Mouse (Mus musculus) kidney, embryonic 15.5 days (tissue): ENCODE results near the gene Gpr171. TPM values are rescaled to one million over a fixed set of nuclear protein-coding genes. Genes with fewer than 3 reads are reported as not detected.
"Not testable (repeated sequence)": the region's sequence is repeated elsewhere in the genome, so short reads cannot be mapped to it uniquely, and the experiment has no call there.

Source experiments
- ATAC-seq: fragments of 200-750 bp; cut with Nextera tagmentation; replicated peaks from 2 replicates; pipeline ENCODE4 v1.8.0; 2017; ENCODE audit warnings: moderate TSS enrichment; ENCODE audit not compliant: low FRiP score
- H3K27ac ChIP-seq: fragments of 300-500 bp; sonication (generic); 2 replicates; pipeline ENCODE4 v1.5.1; 2015; ENCODE audit warnings: mild to moderate bottlenecking, inconsistent platforms
- H3K27me3 ChIP-seq: fragments of 300-500 bp; sonication (generic); 2 replicates; pipeline ENCODE4 v1.6.1; 2015; ENCODE audit warnings: inconsistent platforms
- H3K36me3 ChIP-seq: fragments of 300-500 bp; sonication (generic); 2 replicates; pipeline ENCODE4 v1.6.1; 2015; ENCODE audit warnings: inconsistent platforms
- H3K4me1 ChIP-seq: fragments of 300-500 bp; sonication (generic); 2 replicates; pipeline ENCODE4 v1.6.1; 2015; ENCODE audit warnings: inconsistent platforms
- H3K4me2 ChIP-seq: fragments of 300-500 bp; sonication (generic); 2 replicates; pipeline ENCODE4 v1.6.1; 2015; ENCODE audit warnings: moderate library complexity, mild to moderate bottlenecking, inconsistent platforms
- H3K4me3 ChIP-seq: fragments of 300-500 bp; sonication (generic); replicated peaks from 2 replicates; pipeline ENCODE4 v1.5.1; 2015; ENCODE audit warnings: mild to moderate bottlenecking, inconsistent platforms
- H3K9ac ChIP-seq: fragments of 300-500 bp; sonication (generic); 2 replicates; pipeline ENCODE4 v1.6.1; 2015; ENCODE audit warnings: mild to moderate bottlenecking, inconsistent platforms
- H3K9me3 ChIP-seq: fragments of 300-500 bp; sonication (generic); replicated peaks from 2 replicates; pipeline ENCODE4 v1.6.1; 2016; ENCODE audit warnings: inconsistent platforms
- WGBS: fragments of 180-500 bp; shearing (Covaris S2); methylation state at CpG from one replicate; pipeline ENCODE4 v1.1.7; 2015; ENCODE audit warnings: mixed read lengths; 5-methylcytosine and 5-hydroxymethylcytosine counted together
- polyA plus RNA-seq: library from polyadenylated mRNA; unstranded; fragments of >200 nt; fragmentation: Nextera tagmentation; extraction: Ambion mirVana; gene quantifications from 2 replicates; pipeline ENCODE4 v1.2.1, GENCODE M21; 2015

Gene Gpr171
- polyA plus RNA-seq, 1 experiment from 2014 or later: 1.0 TPM

DNA sequence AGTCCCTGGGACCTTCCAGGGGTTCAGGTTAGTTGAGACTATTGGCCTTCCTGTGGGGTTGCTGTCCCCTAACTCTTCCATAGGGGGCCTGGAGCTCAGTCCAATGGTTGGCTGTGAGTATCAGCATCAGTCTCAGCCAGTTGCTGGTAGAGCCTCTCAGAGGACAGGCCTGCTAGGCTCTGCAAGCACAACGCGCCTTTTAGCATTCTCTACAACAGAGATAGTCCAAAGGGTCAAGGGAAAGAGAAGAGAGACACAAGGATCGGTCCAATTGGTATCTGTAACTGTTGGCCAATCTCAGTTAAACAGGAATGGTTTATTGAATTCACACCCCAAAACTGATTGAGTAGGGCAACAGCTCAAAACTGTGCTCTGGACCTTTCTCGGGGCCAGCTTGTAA, 5.8 kb upstream of the Gpr171 start:
- ATAC-seq: no peak
- H3K27ac ChIP-seq: no peak overlapping the region
- H3K9me3 ChIP-seq: no peaks in the 10 kb centered on the region
- 97% methylated on average over 4 of the region's 4 CpGs for WGBS
- no peak overlapping the region for H3K4me3 ChIP-seq
- no peaks in the 10 kb centered on the region for H3K27me3 ChIP-seq
- H3K4me1 ChIP-seq: no peaks in the 10 kb centered on the region
- H3K36me3 ChIP-seq: no peaks in the 10 kb centered on the region
- H3K9ac ChIP-seq: no peak overlapping the region
- no peak overlapping the region for H3K4me2 ChIP-seq

- no peaks in the 10 kb centered on the region for H3K4me1 ChIP-seq
- H3K9ac ChIP-seq: no peak overlapping the region
- no peaks in the 10 kb centered on the region for H3K9me3 ChIP-seq
- no peak overlapping the region for H3K4me3 ChIP-seq
- no peak for ATAC-seq
- H3K27ac ChIP-seq: no peak overlapping the region
- no peaks in the 10 kb centered on the region for H3K27me3 ChIP-seq
- H3K4me2 ChIP-seq: no peak overlapping the region
- 82% methylated on average over 4 of the region's 4 CpGs for WGBS
- H3K36me3 ChIP-seq: no peaks in the 10 kb centered on the region
These were observed 2.8 kb upstream of the Gpr171 start for GRCm38 (mm10) chr3:59104462-59104861.

DNA sequence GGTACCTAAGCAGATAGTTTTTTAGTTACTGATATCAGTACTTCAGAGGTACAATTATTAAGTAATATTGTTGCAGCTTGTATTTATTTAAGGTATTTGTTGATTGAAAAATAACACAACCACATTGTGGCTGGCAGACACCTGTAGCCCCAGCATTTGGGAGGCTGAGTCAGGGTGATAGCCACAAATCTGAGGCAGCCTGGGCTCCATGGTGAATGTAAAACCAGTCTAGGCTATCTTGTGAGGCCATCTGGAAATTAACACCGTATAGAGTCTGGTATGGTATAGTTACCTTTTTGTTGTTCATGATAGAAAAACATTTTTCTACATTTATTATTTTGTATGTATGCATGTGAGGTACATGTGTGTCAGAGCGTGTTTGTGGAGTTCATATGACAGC, 525 bp upstream of the Gpr171 start:
- no peaks in the 10 kb centered on the region for H3K36me3 ChIP-seq
- 91% methylated on average over 2 of the region's 2 CpGs for WGBS
- no peak overlapping the region for H3K4me3 ChIP-seq
- no peaks in the 10 kb centered on the region for H3K4me1 ChIP-seq
- ATAC-seq: no peak
- no peak overlapping the region for H3K4me2 ChIP-seq
- H3K9ac ChIP-seq: no peak overlapping the region
- H3K27me3 ChIP-seq: no peaks in the 10 kb centered on the region
- no peak overlapping the region for H3K27ac ChIP-seq
- H3K9me3 ChIP-seq: no peaks in the 10 kb centered on the region

DNA sequence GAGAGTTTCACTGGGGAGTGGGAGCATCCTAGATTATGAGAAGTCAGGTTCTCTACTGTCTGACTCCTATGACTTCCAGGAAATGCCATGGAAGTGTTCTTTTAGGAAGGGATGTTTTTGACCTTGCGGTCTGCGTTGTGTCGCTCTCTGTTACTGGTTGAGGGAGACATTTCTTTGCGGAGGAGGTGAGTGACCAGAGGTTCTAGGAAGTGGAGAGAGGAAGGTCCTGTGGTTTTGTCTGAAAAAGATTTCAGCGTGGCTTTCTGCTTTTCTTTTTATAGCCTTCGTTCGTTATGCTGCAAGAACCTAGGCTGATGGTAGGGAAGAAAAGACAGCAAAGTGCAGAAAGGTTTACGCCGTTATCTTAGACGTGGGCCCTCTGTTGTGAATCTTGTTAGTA, 3.1 kb downstream of the Gpr171 start:
- Histone ChIP-seq H3K27me3 (no peaks in the 10 kb centered on the region), H3K9me3 (no peaks in the 10 kb centered on the region), H3K9ac (no peak overlapping the region), H3K4me1 (no peaks in the 10 kb centered on the region), H3K4me2 (no peak overlapping the region), H3K36me3 (no peaks in the 10 kb centered on the region), H3K27ac (no peak overlapping the region), H3K4me3 (no peak overlapping the region)
- no peak for ATAC-seq
- 80% methylated on average over 10 of the region's 10 CpGs for WGBS

DNA sequence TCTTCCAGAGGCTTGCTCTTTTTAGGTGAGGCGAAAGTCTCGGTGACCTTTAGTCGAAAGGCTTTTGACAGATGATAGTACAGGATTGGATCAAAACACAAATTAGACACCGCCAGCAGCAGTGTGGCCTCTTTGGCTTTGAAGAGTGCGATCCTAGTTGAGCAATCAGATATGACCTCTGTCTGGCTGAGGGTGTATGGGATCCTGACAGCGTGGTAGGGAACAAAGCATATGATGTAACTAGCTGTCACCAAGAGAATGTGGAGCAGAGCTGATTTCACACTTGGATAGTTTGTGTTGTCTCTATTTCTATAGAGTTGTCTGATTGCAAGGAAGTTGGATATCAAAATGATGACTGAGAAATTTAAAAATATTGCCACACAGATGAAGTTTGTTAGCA, 4.2 kb downstream of the Gpr171 start:
- Histone ChIP-seq H3K36me3 (no peaks in the 10 kb centered on the region), H3K27me3 (no peaks in the 10 kb centered on the region), H3K27ac (no peak overlapping the region), H3K4me2 (no peak overlapping the region), H3K4me1 (no peaks in the 10 kb centered on the region), H3K9me3 (no peaks in the 10 kb centered on the region), H3K9ac (no peak overlapping the region), H3K4me3 (no peak overlapping the region)
- WGBS: 85% methylated on average over 6 of the region's 6 CpGs
- no peak for ATAC-seq

DNA sequence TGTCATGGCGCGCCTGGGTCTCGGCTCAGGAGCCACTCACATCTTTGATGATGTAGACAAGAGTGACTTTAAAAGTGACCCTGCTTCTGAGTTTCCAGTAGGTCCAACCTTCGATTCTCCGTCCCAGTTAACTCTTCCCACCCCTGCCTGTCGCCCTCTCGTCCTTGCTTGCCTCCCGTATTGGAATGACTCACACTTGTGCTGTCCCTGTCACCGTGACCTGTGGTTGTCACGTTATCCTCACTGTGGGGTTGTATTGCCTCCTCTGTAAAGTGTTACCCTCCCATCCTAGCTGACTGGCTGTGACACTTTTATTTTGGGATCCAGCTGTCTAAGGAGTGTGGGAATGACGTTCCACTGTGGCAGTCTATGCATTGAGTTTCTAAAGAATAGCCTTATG, 8.9 kb downstream of the Gpr171 start:
- Histone ChIP-seq H3K9me3 (no peaks in the 10 kb centered on the region), H3K4me3 (no peak overlapping the region), H3K27me3 (no peaks in the 10 kb centered on the region), H3K4me1 (no peaks in the 10 kb centered on the region), H3K4me2 (no peak overlapping the region), H3K27ac (no peak overlapping the region), H3K9ac (no peak overlapping the region), H3K36me3 (no peaks in the 10 kb centered on the region)
- 55% methylated on average over 11 of the region's 11 CpGs for WGBS
- ATAC-seq: no peak; the same call in 1 of the 2 replicates

- Histone ChIP-seq H3K4me1 (peaks cover 14% of the 10 kb centered on the region), H3K27me3 (no peaks in the 10 kb centered on the region), H3K4me3 (no peak overlapping the region), H3K4me2 (peak overlapping the region; percentile 21; the same call in 1 of the 2 replicates), H3K9ac (no peak overlapping the region), H3K27ac (no peak overlapping the region), H3K9me3 (no peaks in the 10 kb centered on the region), H3K36me3 (no peaks in the 10 kb centered on the region)
- ATAC-seq: peak; percentile 78
- 9% methylated on average over 7 of the region's 7 CpGs for WGBS
These were observed 20.7 kb downstream of the Gpr171 start for GRCm38 (mm10) chr3:59080919-59081318.

DNA sequence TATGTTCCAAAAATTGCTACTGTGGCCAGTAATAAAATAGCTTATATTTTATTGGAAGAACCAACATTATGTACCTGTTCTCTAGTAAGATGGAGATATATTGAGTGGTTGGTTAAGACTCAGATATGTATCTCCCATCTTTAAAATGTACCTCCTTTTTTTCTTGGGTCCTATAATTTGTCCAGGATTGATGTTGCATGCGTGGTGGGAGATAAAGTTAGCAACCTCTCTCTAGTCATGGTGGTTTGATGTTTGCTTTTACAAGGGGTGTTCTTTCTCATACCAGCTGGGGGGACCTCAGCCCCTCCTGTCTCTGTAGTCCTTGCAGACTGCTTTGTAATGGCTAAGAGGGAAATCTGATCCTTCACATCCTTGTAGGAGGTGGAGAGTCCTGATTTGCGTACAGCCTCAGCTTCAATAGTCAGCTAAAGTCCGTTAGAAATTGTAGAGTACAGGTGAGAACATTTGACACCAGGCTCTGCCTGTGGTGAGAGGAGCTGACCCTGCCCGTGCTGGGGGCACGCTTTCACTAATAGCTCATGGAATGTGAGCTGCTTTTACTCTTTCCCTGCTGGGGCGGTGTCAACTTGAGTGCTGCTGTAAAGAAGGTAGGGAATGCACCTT, 21.2 kb downstream of the Gpr171 start:
- no peak overlapping the region for H3K27ac ChIP-seq
- 9% methylated on average over 6 of the region's 6 CpGs for WGBS

GRCm38 (mm10) chr3:59079327-59079726, 22.3 kb downstream of the Gpr171 start:
- Histone ChIP-seq H3K4me2 (no peak overlapping the region), H3K36me3 (no peaks in the 10 kb centered on the region), H3K9ac (no peak overlapping the region), H3K27ac (no peak overlapping the region), H3K27me3 (no peaks in the 10 kb centered on the region), H3K4me3 (no peak overlapping the region), H3K9me3 (no peaks in the 10 kb centered on the region), H3K4me1 (peaks cover 14% of the 10 kb centered on the region)
- no peak for ATAC-seq
- WGBS: 43% methylated on average over 4 of the region's 4 CpGs

More for the DNA sequence above, 21.2 kb downstream of the Gpr171 start:
- no peak overlapping the region for H3K9ac ChIP-seq
- peaks cover 14% of the 10 kb centered on the region for H3K4me1 ChIP-seq
- ATAC-seq: peak; percentile 74
- no peaks in the 10 kb centered on the region for H3K36me3 ChIP-seq
- H3K27me3 ChIP-seq: no peaks in the 10 kb centered on the region
- H3K9me3 ChIP-seq: no peaks in the 10 kb centered on the region
- 0 out of 2 replicates have a peak overlapping the region, but pooled peaks have one; percentile 21 for H3K4me2 ChIP-seq
- no peak overlapping the region for H3K4me3 ChIP-seq

DNA sequence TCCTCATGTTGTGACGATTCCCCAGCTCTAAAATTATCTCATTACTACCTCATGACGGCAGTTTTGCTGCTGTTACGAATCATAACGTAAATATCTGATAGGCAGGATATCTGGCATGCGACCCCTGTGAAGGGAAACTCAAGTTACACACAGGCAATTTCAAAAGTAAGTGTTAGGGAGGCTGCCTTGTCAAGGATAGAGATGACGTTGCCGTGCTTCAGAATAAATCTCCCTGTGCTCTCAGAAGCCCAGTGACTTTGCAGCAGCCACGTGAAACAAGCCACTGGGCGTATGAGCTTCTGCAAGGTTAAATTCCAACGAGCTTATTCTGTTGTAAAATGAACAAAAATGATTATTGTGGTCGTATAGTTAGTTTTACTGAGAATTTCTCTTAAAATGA, 23.0 kb downstream of the Gpr171 start:
- peaks cover 14% of the 10 kb centered on the region for H3K4me1 ChIP-seq
- 56% methylated on average over 11 of the region's 11 CpGs for whole genome bisulfite sequencing
- no peak overlapping the region for H3K4me3 ChIP-seq
- no peaks in the 10 kb centered on the region for H3K9me3 ChIP-seq
- H3K27ac ChIP-seq: no peak overlapping the region
- no peak overlapping the region for H3K9ac ChIP-seq
- no peaks in the 10 kb centered on the region for H3K27me3 ChIP-seq
- no peak overlapping the region for H3K4me2 ChIP-seq
- no peak for ATAC-seq
- no peaks in the 10 kb centered on the region for H3K36me3 ChIP-seq

GRCm38 (mm10) chr3:59077278-59077677, 24.3 kb downstream of the Gpr171 start:
- Histone ChIP-seq H3K4me1 (peaks cover 14% of the 10 kb centered on the region), H3K4me2 (no peak overlapping the region), H3K36me3 (no peaks in the 10 kb centered on the region), H3K9me3 (no peaks in the 10 kb centered on the region), H3K4me3 (no peak overlapping the region), H3K9ac (no peak overlapping the region), H3K27me3 (no peaks in the 10 kb centered on the region), H3K27ac (no peak overlapping the region)
- WGBS: 47% methylated on average over 4 of the region's 4 CpGs
- no peak for ATAC-seq

DNA sequence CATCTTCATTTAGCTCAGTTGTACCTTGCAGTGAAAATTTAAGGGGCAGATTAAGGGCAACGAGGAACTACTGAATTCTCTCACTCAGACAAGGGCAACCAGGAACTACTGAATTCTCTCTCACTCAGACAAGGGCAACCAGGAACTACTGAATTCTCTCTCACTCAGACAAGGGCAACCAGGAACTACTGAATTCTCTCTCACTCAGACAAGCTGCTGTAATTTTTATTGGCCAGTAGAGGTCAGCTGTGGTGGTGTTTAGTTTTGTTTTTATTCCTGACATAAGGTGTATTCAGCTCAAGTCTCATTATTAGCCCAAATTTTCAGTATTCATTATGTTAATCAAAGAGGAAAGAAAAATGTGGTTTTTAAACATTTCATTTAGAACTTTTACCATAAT, 32.5 kb downstream of the Gpr171 start:
- H3K4me2 ChIP-seq, H3K9me3 ChIP-seq, H3K36me3 ChIP-seq, H3K4me1 ChIP-seq, H3K27me3 ChIP-seq, ATAC-seq, H3K4me3 ChIP-seq, H3K9ac ChIP-seq, H3K27ac ChIP-seq: not testable (repeated sequence)
- WGBS: 73% methylated on average over 1 of the region's 1 CpGs
